Mouse (Mus musculus) liver, embryonic 18 days (tissue): ENCODE measurements around the gene Lmbrd1. TPM values are rescaled to one million over a fixed set of nuclear protein-coding genes. Genes with fewer than 3 reads are reported as not detected.

Source experiments
- polyA plus RNA-seq: library from polyadenylated mRNA; depleted of rRNA; stranded (reverse); fragments of >200 nt; gene quantifications from 2 replicates; pipeline ENCODE4 v1.2.3, GENCODE M21; 2012; rRNA removed

Lmbrd1 gene
- 17.9 and 20.9 TPM in 2 replicates for polyA plus RNA-seq

DNA sequence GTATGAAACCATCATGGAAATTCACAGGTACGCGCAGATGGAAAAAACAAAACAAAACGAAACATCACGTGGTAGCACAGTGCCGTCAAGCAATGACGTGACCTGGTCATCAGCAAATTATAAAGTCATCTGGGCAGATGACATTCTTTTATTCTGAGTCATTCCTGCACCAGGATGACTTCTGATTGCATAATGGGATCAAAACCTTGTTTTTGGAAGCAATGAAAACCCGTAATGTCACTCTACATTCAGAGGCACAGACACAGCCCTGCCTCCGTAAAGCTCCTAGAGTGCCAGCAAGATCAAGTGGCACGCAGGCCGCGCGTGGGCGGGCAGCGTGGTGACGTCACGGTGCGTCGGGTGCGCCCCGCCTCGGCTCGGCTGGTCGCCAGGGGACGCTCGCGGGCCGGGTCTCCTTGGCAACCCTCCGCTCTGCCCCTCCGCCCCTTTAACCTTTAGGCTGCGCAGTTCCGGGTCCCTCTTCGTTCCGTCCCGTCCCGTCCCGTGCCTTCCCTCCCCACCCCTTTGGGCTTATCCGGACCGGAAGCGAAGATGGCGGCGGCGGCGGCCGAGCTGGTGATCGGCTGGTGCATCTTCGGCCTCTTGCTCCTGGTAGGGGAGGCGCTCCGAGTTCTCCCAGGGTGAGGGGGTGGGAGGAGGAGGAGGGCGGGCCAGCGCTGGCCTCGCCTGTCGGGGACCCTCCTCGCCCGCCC, at the start of gene Lmbrd1:
Gene Lmbrd1, plus strand, starts transcription at position 426 of the 713 bp plus-strand sequence.

Other genes starting within 250 kb of the Lmbrd1 start
- not detected in 2 replicates for gene Col19a1, start 91.2 kb upstream of the Lmbrd1 start, polyA plus RNA-seq